Mouse (Mus musculus): ENCODE results near the gene Trpm1. TPM values are rescaled to one million over a fixed set of nuclear protein-coding genes. Genes with fewer than 3 reads are reported as not detected.

Gene Trpm1
- polyA plus RNA-seq, 1 experiment from 2014 or later, result 0.31 TPM

GRCm38 (mm10) chr7:64215613-64216012, 62.0 kb downstream of the Trpm1 start:
- Histone ChIP-seq H3K27ac (ENCODE audit: low read depth, low read length) (no peak overlapping the region), H3K9ac (ENCODE audit: low read depth, low read length) (no peak overlapping the region), H3K9me3 (replicated peaks; ENCODE audit: control insufficient read depth, low read length) (no peaks in the 10 kb centered on the region), H3K4me3 (ENCODE audit: low read depth, low read length) (no peak overlapping the region), H3K27me3 (ENCODE audit: control insufficient read depth, insufficient read depth, low read length) (no peaks in the 10 kb centered on the region), H3K4me2 (no peak overlapping the region), H3K4me1 (ENCODE audit: control insufficient read depth, insufficient read depth, low read length) (no peaks in the 10 kb centered on the region), H3K36me3 (ENCODE audit: control insufficient read depth, insufficient read depth, low read length) (no peaks in the 10 kb centered on the region)
- WGBS (ENCODE audit: insufficient replicate concordance), result 80% methylated on average over 4 of the region's 4 CpGs
- no peak for ATAC-seq (replicated peaks; ENCODE audit: insufficient number of reproducible peaks, low FRiP score, low TSS enrichment)

GRCm38 (mm10) chr7:64217428-64217827, 63.8 kb downstream of the Trpm1 start:
- no peak overlapping the region for H3K27ac ChIP-seq (ENCODE audit: low read depth, low read length)
- no peaks in the 10 kb centered on the region for H3K27me3 ChIP-seq (ENCODE audit: control insufficient read depth, insufficient read depth, low read length)
- ATAC-seq (replicated peaks; ENCODE audit: insufficient number of reproducible peaks, low FRiP score, low TSS enrichment), result no peak
- no peak overlapping the region for H3K9ac ChIP-seq (ENCODE audit: low read depth, low read length)
- H3K36me3 ChIP-seq (ENCODE audit: control insufficient read depth, insufficient read depth, low read length), result no peaks in the 10 kb centered on the region
- H3K9me3 ChIP-seq (replicated peaks; ENCODE audit: control insufficient read depth, low read length), result no peaks in the 10 kb centered on the region
- H3K4me1 ChIP-seq (ENCODE audit: control insufficient read depth, insufficient read depth, low read length), result no peaks in the 10 kb centered on the region
- no peak overlapping the region for H3K4me2 ChIP-seq
- 84% methylated on average over 7 of the region's 7 CpGs for WGBS (ENCODE audit: insufficient replicate concordance)
- H3K4me3 ChIP-seq (ENCODE audit: low read depth, low read length), result no peak overlapping the region

- H3K36me3 ChIP-seq (ENCODE audit: control insufficient read depth, insufficient read depth, low read length), result no peaks in the 10 kb centered on the region
- no peak overlapping the region for H3K27ac ChIP-seq (ENCODE audit: low read depth, low read length)
Observed at GRCm38 (mm10) chr7:64219765-64220164, 66.1 kb downstream of the Trpm1 start.

GRCm38 (mm10) chr7:64223215-64223614, 69.6 kb downstream of the Trpm1 start:
- Histone ChIP-seq H3K9ac (ENCODE audit: low read depth, low read length) (no peak overlapping the region), H3K36me3 (ENCODE audit: control insufficient read depth, insufficient read depth, low read length) (no peaks in the 10 kb centered on the region), H3K4me1 (ENCODE audit: control insufficient read depth, insufficient read depth, low read length) (no peaks in the 10 kb centered on the region), H3K4me3 (ENCODE audit: low read depth, low read length) (no peak overlapping the region), H3K27ac (ENCODE audit: low read depth, low read length) (no peak overlapping the region), H3K27me3 (ENCODE audit: control insufficient read depth, insufficient read depth, low read length) (no peaks in the 10 kb centered on the region), H3K9me3 (replicated peaks; ENCODE audit: control insufficient read depth, low read length) (no peaks in the 10 kb centered on the region), H3K4me2 (no peak overlapping the region)
- WGBS (ENCODE audit: insufficient replicate concordance), result 83% methylated on average over 5 of the region's 5 CpGs
- ATAC-seq (replicated peaks; ENCODE audit: insufficient number of reproducible peaks, low FRiP score, low TSS enrichment), result no peak

More at GRCm38 (mm10) chr7:64219765-64220164, 66.1 kb downstream of the Trpm1 start:
- no peaks in the 10 kb centered on the region for H3K4me1 ChIP-seq (ENCODE audit: control insufficient read depth, insufficient read depth, low read length)
- no peaks in the 10 kb centered on the region for H3K27me3 ChIP-seq (ENCODE audit: control insufficient read depth, insufficient read depth, low read length)
- no peak overlapping the region for H3K4me2 ChIP-seq
- 78% methylated on average over 7 of the region's 7 CpGs for WGBS (ENCODE audit: insufficient replicate concordance)
- H3K9me3 ChIP-seq (replicated peaks; ENCODE audit: control insufficient read depth, low read length), result no peaks in the 10 kb centered on the region
- H3K4me3 ChIP-seq (ENCODE audit: low read depth, low read length), result no peak overlapping the region
- H3K9ac ChIP-seq (ENCODE audit: low read depth, low read length), result no peak overlapping the region
- no peak for ATAC-seq (replicated peaks; ENCODE audit: insufficient number of reproducible peaks, low FRiP score, low TSS enrichment)

- ATAC-seq (replicated peaks; ENCODE audit: insufficient number of reproducible peaks, low FRiP score, low TSS enrichment), result no peak
- Histone ChIP-seq H3K4me1 (ENCODE audit: control insufficient read depth, insufficient read depth, low read length) (no peaks in the 10 kb centered on the region), H3K9me3 (replicated peaks; ENCODE audit: control insufficient read depth, low read length) (no peaks in the 10 kb centered on the region), H3K9ac (ENCODE audit: low read depth, low read length) (no peak overlapping the region), H3K4me3 (ENCODE audit: low read depth, low read length) (no peak overlapping the region), H3K36me3 (ENCODE audit: control insufficient read depth, insufficient read depth, low read length) (no peaks in the 10 kb centered on the region), H3K27ac (ENCODE audit: low read depth, low read length) (no peak overlapping the region), H3K27me3 (ENCODE audit: control insufficient read depth, insufficient read depth, low read length) (no peaks in the 10 kb centered on the region), H3K4me2 (no peak overlapping the region)
- 88% methylated on average over 27 of the region's 27 CpGs for WGBS (ENCODE audit: insufficient replicate concordance)
Observed at GRCm38 (mm10) chr7:64226339-64227194, 72.9 kb downstream of the Trpm1 start.

GRCm38 (mm10) chr7:64227586-64227985, 74.0 kb downstream of the Trpm1 start:
- Histone ChIP-seq H3K4me3 (ENCODE audit: low read depth, low read length) (no peak overlapping the region), H3K27me3 (ENCODE audit: control insufficient read depth, insufficient read depth, low read length) (no peaks in the 10 kb centered on the region), H3K4me1 (ENCODE audit: control insufficient read depth, insufficient read depth, low read length) (no peaks in the 10 kb centered on the region), H3K9me3 (replicated peaks; ENCODE audit: control insufficient read depth, low read length) (no peaks in the 10 kb centered on the region), H3K27ac (ENCODE audit: low read depth, low read length) (no peak overlapping the region), H3K4me2 (no peak overlapping the region), H3K36me3 (ENCODE audit: control insufficient read depth, insufficient read depth, low read length) (no peaks in the 10 kb centered on the region), H3K9ac (ENCODE audit: low read depth, low read length) (no peak overlapping the region)
- no peak for ATAC-seq (replicated peaks; ENCODE audit: insufficient number of reproducible peaks, low FRiP score, low TSS enrichment)
- 77% methylated on average over 5 of the region's 5 CpGs for WGBS (ENCODE audit: insufficient replicate concordance)

- WGBS (ENCODE audit: insufficient replicate concordance), result 82% methylated on average over 2 of the region's 2 CpGs
- H3K27ac ChIP-seq (ENCODE audit: low read depth, low read length), result no peak overlapping the region
- H3K9me3 ChIP-seq (replicated peaks; ENCODE audit: control insufficient read depth, low read length), result no peaks in the 10 kb centered on the region
- H3K4me1 ChIP-seq (ENCODE audit: control insufficient read depth, insufficient read depth, low read length), result no peaks in the 10 kb centered on the region
- H3K4me2 ChIP-seq, result no peak overlapping the region
- no peaks in the 10 kb centered on the region for H3K36me3 ChIP-seq (ENCODE audit: control insufficient read depth, insufficient read depth, low read length)
- H3K27me3 ChIP-seq (ENCODE audit: control insufficient read depth, insufficient read depth, low read length), result no peaks in the 10 kb centered on the region
- H3K9ac ChIP-seq (ENCODE audit: low read depth, low read length), result no peak overlapping the region
- no peak for ATAC-seq (replicated peaks; ENCODE audit: insufficient number of reproducible peaks, low FRiP score, low TSS enrichment)
- H3K4me3 ChIP-seq (ENCODE audit: low read depth, low read length), result no peak overlapping the region
Observed at GRCm38 (mm10) chr7:64228300-64228699, 74.7 kb downstream of the Trpm1 start.

GRCm38 (mm10) chr7:64229911-64230310, 76.3 kb downstream of the Trpm1 start:
- Histone ChIP-seq H3K4me2 (no peak overlapping the region), H3K4me1 (ENCODE audit: control insufficient read depth, insufficient read depth, low read length) (no peaks in the 10 kb centered on the region), H3K27me3 (ENCODE audit: control insufficient read depth, insufficient read depth, low read length) (no peaks in the 10 kb centered on the region), H3K9me3 (replicated peaks; ENCODE audit: control insufficient read depth, low read length) (no peaks in the 10 kb centered on the region), H3K27ac (ENCODE audit: low read depth, low read length) (no peak overlapping the region), H3K36me3 (ENCODE audit: control insufficient read depth, insufficient read depth, low read length) (no peaks in the 10 kb centered on the region), H3K9ac (ENCODE audit: low read depth, low read length) (no peak overlapping the region), H3K4me3 (ENCODE audit: low read depth, low read length) (no peak overlapping the region)
- ATAC-seq (replicated peaks; ENCODE audit: insufficient number of reproducible peaks, low FRiP score, low TSS enrichment), result no peak
- WGBS (ENCODE audit: insufficient replicate concordance), result 79% methylated on average over 8 of the region's 8 CpGs

- Histone ChIP-seq H3K27ac (ENCODE audit: low read depth, low read length) (no peak overlapping the region), H3K4me1 (ENCODE audit: control insufficient read depth, insufficient read depth, low read length) (no peaks in the 10 kb centered on the region), H3K27me3 (ENCODE audit: control insufficient read depth, insufficient read depth, low read length) (no peaks in the 10 kb centered on the region), H3K4me2 (no peak overlapping the region), H3K9ac (ENCODE audit: low read depth, low read length) (no peak overlapping the region), H3K4me3 (ENCODE audit: low read depth, low read length) (no peak overlapping the region), H3K36me3 (ENCODE audit: control insufficient read depth, insufficient read depth, low read length) (no peaks in the 10 kb centered on the region), H3K9me3 (replicated peaks; ENCODE audit: control insufficient read depth, low read length) (no peaks in the 10 kb centered on the region)
- no peak for ATAC-seq (replicated peaks; ENCODE audit: insufficient number of reproducible peaks, low FRiP score, low TSS enrichment)
- 90% methylated on average over 1 of the region's 1 CpGs for WGBS (ENCODE audit: insufficient replicate concordance)
Observed at GRCm38 (mm10) chr7:64231001-64231400, 77.4 kb downstream of the Trpm1 start.

Measured in heart, embryonic 11.5 days (tissue).